Mouse (Mus musculus): Measurements from ENCODE around the gene Piezo1. TPM values are rescaled to one million over a fixed set of nuclear protein-coding genes. Genes with fewer than 3 reads are reported as not detected.

The Piezo1 gene
- total and polyA plus RNA-seq, 3 experiments, result 24.9 to 95.3 (median 79.4) TPM

DNA sequence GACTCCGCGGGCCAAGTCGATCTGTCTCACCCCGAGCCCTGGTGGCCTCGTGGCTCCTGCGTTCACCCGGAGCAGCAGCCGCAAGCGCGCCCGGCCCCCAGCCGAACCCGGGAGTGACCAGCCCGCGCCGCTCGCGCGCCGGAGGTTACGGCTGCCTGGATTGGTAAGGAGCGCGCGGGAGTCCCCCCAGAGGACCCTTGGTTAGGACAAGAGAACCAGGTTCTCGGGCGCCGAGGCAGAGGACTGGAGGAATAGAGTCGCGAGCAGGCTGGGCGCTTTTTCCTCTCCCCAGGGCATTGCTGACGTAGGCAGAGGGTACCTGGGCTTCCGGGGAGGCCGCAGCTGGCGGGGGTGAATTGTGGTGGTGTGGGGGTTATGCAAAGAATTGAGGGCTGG is 17.0 kb upstream of the Piezo1 start:
- no peak for TF ChIP-seq TAL1 (conservative IDR thresholded peaks at IDR 0.05; ENCODE audit: low read depth, low read length)
- no peak for TF ChIP-seq POLR2AphosphoS5 (IDR thresholded peaks at IDR 0.05; ENCODE audit: insufficient replicate concordance, low read depth, low read length)
- no peak for TF ChIP-seq GATA1 (IDR thresholded peaks at IDR 0.05; ENCODE audit: borderline replicate concordance, low read length)
- TF ChIP-seq GATA2 (IDR thresholded peaks at IDR 0.05; ENCODE audit: borderline replicate concordance, low read depth, low read length), result no peak
- H3K4me3 ChIP-seq (ENCODE audit: low read depth, low read length), result peak overlapping the region; percentile 92
- ATAC-seq (ENCODE audit: extremely low read depth, insufficient number of reproducible peaks, low FRiP score, poor library complexity, severe bottlenecking) (no peak), DNase-seq (ENCODE audit: low spot score) (peak; percentile 48)
- no peaks in the 10 kb centered on the region; the same call in 1 of the 2 replicates for H3K27me3 ChIP-seq (ENCODE audit: insufficient read depth, low read length)
- H3K36me3 ChIP-seq (replicated peaks), result peaks cover 61% of the 10 kb centered on the region
- H3K9me3 ChIP-seq (replicated peaks), result no peaks in the 10 kb centered on the region
- peaks cover 73% of the 10 kb centered on the region for H3K4me1 ChIP-seq (ENCODE audit: insufficient read depth, low read depth, low read length)

DNA sequence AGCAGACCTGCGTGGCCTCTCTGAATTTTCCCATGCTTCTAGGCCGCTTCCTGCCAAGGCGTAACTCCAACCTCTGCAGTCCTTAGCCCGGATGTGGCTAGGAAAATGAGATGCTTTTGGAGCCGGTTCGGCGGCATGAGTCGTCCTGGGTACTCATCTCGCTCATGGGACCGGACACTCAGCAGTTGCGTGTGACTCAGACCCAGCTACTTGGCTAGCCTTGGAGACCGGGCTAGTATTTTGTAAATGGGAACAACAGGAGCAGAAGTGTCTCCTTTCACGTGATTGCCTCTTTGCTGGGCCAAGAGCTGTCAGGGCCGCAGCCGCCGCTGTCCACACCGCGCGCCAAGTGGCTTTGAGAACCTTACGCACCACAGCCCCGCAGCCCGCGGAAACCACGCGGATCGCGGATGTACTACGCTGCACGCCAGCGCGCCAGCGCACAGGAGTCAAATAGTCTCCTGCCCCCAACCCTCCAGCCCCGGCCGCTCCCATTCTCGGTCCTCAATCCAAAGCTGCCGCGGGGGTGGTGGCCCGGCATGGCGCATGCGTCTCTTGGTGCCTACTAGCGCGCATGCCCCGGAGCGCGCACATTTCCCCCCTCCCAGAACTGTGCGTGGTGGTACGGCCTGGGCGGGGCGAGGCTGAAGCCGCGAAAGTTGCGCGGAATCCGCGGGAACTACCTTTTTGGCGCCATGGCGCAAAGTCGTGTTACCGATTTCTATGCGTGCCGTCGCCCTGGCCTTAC is 16.4 kb upstream of the Piezo1 start, which contains the start of gene Cdt1:
Gene Cdt1 (plus strand): TSS at position 655 of the 748 bp plus-strand sequence.
- no peaks in the 10 kb centered on the region for H3K9me3 ChIP-seq (replicated peaks)
- peaks cover 59% of the 10 kb centered on the region for H3K36me3 ChIP-seq (replicated peaks)
- no peaks in the 10 kb centered on the region; the same call in 1 of the 2 replicates for H3K27me3 ChIP-seq (ENCODE audit: insufficient read depth, low read length)
- ATAC-seq (ENCODE audit: extremely low read depth, insufficient number of reproducible peaks, low FRiP score, poor library complexity, severe bottlenecking) (peak; percentile 79), DNase-seq (ENCODE audit: low spot score) (peak; percentile 92)
- peaks cover 67% of the 10 kb centered on the region for H3K4me1 ChIP-seq (ENCODE audit: insufficient read depth, low read depth, low read length)
- peak within 1 kb of the TSS; percentile 92 for H3K4me3 ChIP-seq (ENCODE audit: low read depth, low read length)
- TF ChIP-seq CTCF (IDR thresholded peaks at IDR 0.05; ENCODE audit: low read depth, low read length) (no peak), GATA2 (IDR thresholded peaks at IDR 0.05; ENCODE audit: borderline replicate concordance, low read depth, low read length) (no peak), TAL1 (conservative IDR thresholded peaks at IDR 0.05; ENCODE audit: low read depth, low read length) (no peak), GATA1 (IDR thresholded peaks at IDR 0.05; ENCODE audit: borderline replicate concordance, low read length) (no peak), POLR2AphosphoS5 (IDR thresholded peaks at IDR 0.05; ENCODE audit: insufficient replicate concordance, low read depth, low read length) (no peak)

- no peaks in the 10 kb centered on the region for H3K27me3 ChIP-seq (ENCODE audit: insufficient read depth, low read length)
- H3K4me3 ChIP-seq (ENCODE audit: low read depth, low read length), result peak overlapping the region; percentile 92
- no peak for DNase-seq (ENCODE audit: low spot score)
- peak; percentile 15; the same call in 1 of the 2 replicates for ATAC-seq (ENCODE audit: extremely low read depth, insufficient number of reproducible peaks, low FRiP score, poor library complexity, severe bottlenecking)
- peaks cover 59% of the 10 kb centered on the region for H3K4me1 ChIP-seq (ENCODE audit: insufficient read depth, low read depth, low read length)
- H3K36me3 ChIP-seq (replicated peaks), result peaks cover 51% of the 10 kb centered on the region
- no peaks in the 10 kb centered on the region for H3K9me3 ChIP-seq (replicated peaks)
- TF ChIP-seq GATA1 (IDR thresholded peaks at IDR 0.05; ENCODE audit: borderline replicate concordance, low read length), result no peak
- 0 out of 2 replicates have a peak, but pooled peaks have one; percentile 15 for TF ChIP-seq TAL1 (conservative IDR thresholded peaks at IDR 0.05; ENCODE audit: low read depth, low read length)
Measured at GRCm38 (mm10) chr8:122566766-122567165, 15.6 kb upstream of the Piezo1 start.

DNA sequence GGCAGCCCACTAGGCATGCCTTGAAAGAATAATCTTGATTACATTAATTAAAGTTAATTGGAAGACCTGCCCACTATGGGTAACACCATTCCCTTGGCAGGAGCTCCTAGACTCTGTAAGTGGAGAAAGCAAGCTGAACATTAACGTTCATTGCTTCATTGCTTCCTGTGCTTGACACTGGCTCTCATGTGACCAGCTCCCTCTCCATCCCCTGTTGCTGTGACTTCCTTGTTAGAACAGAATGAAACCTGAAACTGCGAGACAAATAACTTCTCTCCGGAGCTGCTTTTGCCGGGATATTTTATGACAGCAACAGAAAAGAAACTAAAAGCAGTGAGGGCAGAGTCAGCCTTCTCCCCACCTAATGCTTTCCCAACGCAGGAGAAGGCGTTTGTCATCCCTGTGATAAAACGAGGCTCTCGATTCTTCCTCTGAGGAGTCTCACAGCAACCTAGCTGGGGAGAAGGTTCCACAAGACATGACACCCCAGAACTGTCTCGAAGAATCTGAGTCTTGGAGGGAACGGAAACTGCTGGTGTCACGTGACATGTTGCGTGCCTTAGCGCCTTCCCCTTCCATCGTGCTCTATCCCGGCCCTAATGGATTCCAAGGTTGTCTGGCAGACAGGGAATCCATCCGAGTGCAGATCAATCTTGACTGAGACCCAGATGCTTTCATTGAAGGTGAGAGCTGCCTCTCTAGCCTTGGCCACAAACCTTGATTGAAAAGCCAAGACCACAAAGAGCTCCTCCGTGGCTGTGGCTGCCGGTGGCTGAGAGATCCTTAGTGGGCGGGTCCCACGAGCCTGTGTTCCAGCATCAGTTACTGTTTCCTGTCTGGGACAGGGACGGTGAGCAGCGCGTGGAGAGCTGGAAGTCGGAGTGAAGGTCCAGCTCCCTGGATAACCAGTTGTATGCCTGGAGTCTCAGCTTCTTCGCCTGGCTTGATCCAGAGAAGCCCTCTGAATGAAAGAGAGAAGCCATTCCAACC is 13.5 kb upstream of the Piezo1 start:
- ATAC-seq (ENCODE audit: extremely low read depth, insufficient number of reproducible peaks, low FRiP score, poor library complexity, severe bottlenecking) (no peak), DNase-seq (ENCODE audit: low spot score) (no peak)
- peaks cover 33% of the 10 kb centered on the region for H3K36me3 ChIP-seq (replicated peaks)
- no peak overlapping the region for H3K4me3 ChIP-seq (ENCODE audit: low read depth, low read length)
- TF ChIP-seq CTCF (IDR thresholded peaks at IDR 0.05; ENCODE audit: low read depth, low read length) (no peak), GATA1 (IDR thresholded peaks at IDR 0.05; ENCODE audit: borderline replicate concordance, low read length) (no peak), GATA2 (IDR thresholded peaks at IDR 0.05; ENCODE audit: borderline replicate concordance, low read depth, low read length) (no peak), TAL1 (conservative IDR thresholded peaks at IDR 0.05; ENCODE audit: low read depth, low read length) (no peak), POLR2AphosphoS5 (IDR thresholded peaks at IDR 0.05; ENCODE audit: insufficient replicate concordance, low read depth, low read length) (no peak)
- H3K27me3 ChIP-seq (ENCODE audit: insufficient read depth, low read length), result no peaks in the 10 kb centered on the region
- H3K9me3 ChIP-seq (replicated peaks), result no peaks in the 10 kb centered on the region
- H3K4me1 ChIP-seq (ENCODE audit: insufficient read depth, low read depth, low read length), result peaks cover 43% of the 10 kb centered on the region

GRCm38 (mm10) chr8:122561199-122561598 is 10.1 kb upstream of the Piezo1 start:
- H3K4me1 ChIP-seq (ENCODE audit: insufficient read depth, low read depth, low read length), result peaks cover 47% of the 10 kb centered on the region
- no peak overlapping the region for H3K4me3 ChIP-seq (ENCODE audit: low read depth, low read length)
- no peak for TF ChIP-seq GATA1 (IDR thresholded peaks at IDR 0.05; ENCODE audit: borderline replicate concordance, low read length)
- TF ChIP-seq TAL1 (conservative IDR thresholded peaks at IDR 0.05; ENCODE audit: low read depth, low read length), result no peak
- TF ChIP-seq CTCF (IDR thresholded peaks at IDR 0.05; ENCODE audit: low read depth, low read length), result no peak
- TF ChIP-seq POLR2AphosphoS5 (IDR thresholded peaks at IDR 0.05; ENCODE audit: insufficient replicate concordance, low read depth, low read length), result no peak
- no peak for TF ChIP-seq GATA2 (IDR thresholded peaks at IDR 0.05; ENCODE audit: borderline replicate concordance, low read depth, low read length)
- H3K27me3 ChIP-seq (ENCODE audit: insufficient read depth, low read length), result no peaks in the 10 kb centered on the region
- peaks cover 23% of the 10 kb centered on the region for H3K36me3 ChIP-seq (replicated peaks)
- ATAC-seq (ENCODE audit: extremely low read depth, insufficient number of reproducible peaks, low FRiP score, poor library complexity, severe bottlenecking) (no peak), DNase-seq (ENCODE audit: low spot score) (no peak)
- no peaks in the 10 kb centered on the region for H3K9me3 ChIP-seq (replicated peaks)

Data from G1E (cell line).